Mouse (Mus musculus): Measurements from ENCODE around the gene Ypel4.

The Ypel4 gene

DNA sequence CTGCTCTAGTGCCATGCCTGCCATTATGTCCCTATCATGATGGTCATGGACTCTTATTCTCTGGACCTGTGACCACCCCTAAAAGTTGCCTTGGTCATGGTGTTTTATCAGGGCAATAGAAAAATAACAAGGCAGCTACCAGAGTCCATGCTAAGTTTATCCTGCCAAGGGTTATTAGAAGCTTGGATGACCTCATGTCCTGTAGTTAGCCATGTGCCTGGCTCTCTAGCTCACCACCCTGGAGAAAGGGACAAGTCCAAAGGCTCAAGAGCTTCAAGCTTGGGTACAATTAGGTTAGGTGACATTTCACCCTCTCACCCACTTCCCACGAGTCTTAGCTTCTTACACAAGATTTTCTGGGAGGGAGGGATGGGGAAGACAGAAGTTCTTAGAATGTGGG, 29.0 kb downstream of the Ypel4 start:
- ChIA-PET CTCF (interaction anchor here in 2 of 4 experiments (0.6 to 2.9 kb wide), 7 partner anchors 11 to 119 kb away, joined by 3 to 7 read pairs (median 4); partner anchors contain the start of gene Ube2l6 (in 1 of the 2)), POLR2A (interaction anchor here (0.6 to 23.1 kb wide), 25 partner anchors 9 to 1390 kb away, joined by 3 to 652 read pairs (median 5); partner anchors contain the start of genes Serping1 (in 3 of the 4), Clp1 (in 2 of the 4), Gm19426 (in 2 of the 4) and Ube2l6 (in 1 of the 4))

DNA sequence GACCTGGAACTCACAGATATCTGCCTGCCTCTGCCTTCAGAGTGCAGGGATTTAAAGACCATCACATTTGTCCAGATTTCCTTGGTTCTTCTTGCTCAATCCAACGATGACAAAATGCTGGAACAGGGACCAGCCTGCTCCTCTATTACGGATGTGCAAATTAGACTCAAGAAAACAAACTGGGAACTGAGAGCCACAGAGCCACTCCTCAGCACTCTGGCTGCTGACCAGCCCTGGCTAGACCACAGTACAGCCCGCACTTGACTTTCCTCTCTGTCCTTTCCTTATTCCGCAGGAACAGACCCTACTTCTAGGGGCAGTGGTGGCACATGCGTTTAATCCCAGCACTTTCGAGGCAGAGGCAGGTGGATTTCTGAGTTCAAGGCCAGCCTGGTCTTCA, 36.6 kb downstream of the Ypel4 start:
- ChIA-PET POLR2A (interaction anchor here in 1 of 4 experiments (10.9 kb wide), 1 partner anchor 29 kb away, joined by 267 read pairs; the partner anchor contains the start of genes Gm19426 and Ypel4), CTCF (no interaction called here)

DNA sequence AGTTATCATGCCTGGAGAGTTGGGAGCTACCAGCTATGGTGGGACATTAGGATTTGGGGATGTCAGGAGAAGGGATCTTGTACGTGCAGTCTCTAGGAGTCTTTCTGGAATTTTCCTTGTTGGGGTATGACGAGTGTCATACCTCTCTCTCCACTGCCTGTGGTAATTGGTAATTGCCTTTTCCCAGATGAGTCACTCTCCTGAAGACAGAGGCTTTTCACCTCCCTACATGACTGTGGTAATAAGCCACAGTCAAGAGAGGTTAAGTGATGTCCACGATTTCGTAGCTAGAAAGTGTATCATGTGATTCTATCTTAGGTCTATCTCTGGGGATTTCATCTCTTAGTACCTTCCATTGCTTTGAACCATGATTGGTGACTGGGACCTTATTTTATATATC, 38.6 kb downstream of the Ypel4 start:
- CTCF ChIA-PET = no interaction called here
- POLR2A ChIA-PET = interaction anchor here in 3 of 4 experiments (1.1 to 10.9 kb wide), 9 partner anchors 9 to 66 kb away, joined by 4 to 267 read pairs (median 44); partner anchors contain the start of genes Gm19426 (in 3 of the 3), Slc43a1 (in 1 of the 3) and Ypel4 (in 1 of the 3)

DNA sequence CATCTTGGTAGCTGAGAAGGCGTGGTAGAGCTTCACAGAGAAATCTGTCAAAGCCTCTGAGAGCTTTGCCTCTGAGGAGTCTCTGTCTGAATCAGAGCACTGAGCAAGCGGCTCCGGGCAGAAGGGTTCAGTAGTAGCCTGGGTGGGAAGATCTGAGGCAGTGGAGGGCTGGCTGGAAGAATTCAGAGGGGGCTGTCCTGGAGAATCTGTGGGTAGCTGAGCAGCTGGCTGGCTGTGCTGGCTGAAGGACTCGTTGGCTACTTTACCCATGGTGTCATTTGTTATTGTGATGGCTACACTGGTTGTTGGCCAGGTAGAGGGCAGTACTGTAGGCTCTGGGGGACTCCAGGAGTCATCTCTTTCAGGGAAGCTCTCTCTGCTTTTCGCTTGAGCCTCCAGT, 39.3 kb downstream of the Ypel4 start:
- POLR2A ChIA-PET = interaction anchor here in 3 of 4 experiments (1.1 to 10.9 kb wide), 13 partner anchors 10 to 65 kb away, joined by 3 to 267 read pairs (median 19); partner anchors contain the start of genes Gm19426 (in 3 of the 3), Clp1 (in 1 of the 3), Slc43a1 (in 1 of the 3) and Ypel4 (in 1 of the 3)
- CTCF ChIA-PET = interaction anchor here in 1 of 4 experiments (2.3 kb wide), 1 partner anchor 25 kb away, joined by 16 read pairs; the partner anchor contains the start of gene Ube2l6

DNA sequence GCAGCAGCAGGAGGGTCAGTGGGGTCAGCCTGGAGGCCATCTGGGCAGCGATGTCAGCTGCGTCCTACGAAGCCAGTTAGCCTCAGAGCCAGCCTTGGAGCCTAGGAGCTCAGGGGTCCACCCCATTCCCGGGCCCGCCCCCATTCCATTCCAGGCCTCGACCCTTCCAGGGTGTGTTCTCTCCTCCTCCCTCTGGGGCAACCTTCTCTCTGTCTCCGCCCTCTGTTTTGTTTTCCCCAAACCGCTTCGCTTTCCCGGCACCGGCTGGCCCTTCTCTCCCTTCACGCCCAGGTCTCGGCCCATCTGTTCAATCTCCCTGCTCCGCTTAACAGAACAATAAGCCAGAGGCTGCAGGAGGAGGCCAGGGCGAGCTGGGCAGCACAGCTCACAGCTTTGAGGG, 40.9 kb downstream of the Ypel4 start:
- CTCF ChIA-PET = interaction anchor here in 3 of 4 experiments (0.6 to 2.4 kb wide), 8 partner anchors 10 to 182 kb away, joined by 3 to 16 read pairs (median 6); partner anchors contain the start of gene Ube2l6 (in 2 of the 3)
- POLR2A ChIA-PET = interaction anchor here (0.5 to 10.9 kb wide), 60 partner anchors 8 to 317 kb away, joined by 3 to 267 read pairs (median 5); partner anchors contain the start of genes Gm19426 (in 3 of the 4), Clp1 (in 2 of the 4), Ctnnd1 (in 2 of the 4) and Slc43a1 (in 2 of the 4)

DNA sequence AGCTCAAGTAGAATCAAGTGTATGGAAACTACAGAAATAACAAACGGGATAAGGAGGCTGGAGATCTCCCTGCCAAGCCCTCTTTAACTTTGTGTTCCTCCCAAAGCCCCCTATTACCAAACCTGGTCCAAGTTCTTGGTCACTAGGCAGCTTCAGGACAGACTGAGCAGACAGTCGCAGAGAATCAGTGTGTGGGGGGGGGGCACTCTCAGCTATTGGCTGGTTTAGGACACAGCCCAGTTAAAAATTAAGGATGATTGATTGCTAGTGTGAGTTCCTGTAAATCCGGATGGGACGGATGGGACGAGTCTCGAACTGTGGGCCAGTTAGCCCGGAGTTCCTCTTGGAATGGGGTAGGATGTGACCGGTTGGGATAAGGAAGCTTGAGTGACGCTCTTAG, 41.4 kb downstream of the Ypel4 start, which contains the start of gene Serping1:
Gene Serping1 (minus strand): TSS at position 204 of the 400 bp plus-strand sequence.
- ChIA-PET POLR2A (interaction anchor here (0.5 to 10.9 kb wide), 52 partner anchors 9 to 317 kb away, joined by 3 to 267 read pairs (median 6); partner anchors contain the start of genes Gm19426 (in 3 of the 4), Clp1 (in 2 of the 4), Ctnnd1 (in 2 of the 4) and Slc43a1 (in 2 of the 4)), CTCF (interaction anchor here in 3 of 4 experiments (0.6 to 2.4 kb wide), 8 partner anchors 10 to 181 kb away, joined by 3 to 16 read pairs (median 6); partner anchors contain the start of gene Ube2l6 (in 2 of the 3))

DNA sequence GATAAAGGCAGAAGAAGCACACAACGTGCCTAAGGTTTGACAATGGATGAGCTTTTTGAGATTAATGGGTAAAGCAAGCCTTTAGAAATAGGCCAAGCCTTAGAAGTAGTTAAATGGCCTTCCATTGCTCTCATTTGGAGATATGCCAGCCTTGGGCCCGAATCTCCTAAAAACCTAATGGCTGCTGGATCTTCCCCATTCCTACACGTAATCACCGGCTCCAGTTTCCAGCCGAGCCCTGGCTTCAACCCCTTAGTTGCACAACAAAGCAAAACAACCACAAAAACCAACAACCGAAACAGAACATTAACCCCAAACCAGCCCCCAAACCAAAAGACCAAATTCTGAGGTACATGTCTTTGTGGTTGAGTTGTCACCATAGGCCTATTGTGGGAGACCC, 41.8 kb downstream of the Ypel4 start:
- ChIA-PET POLR2A (interaction anchor here (0.8 to 10.9 kb wide), 33 partner anchors 8 to 125 kb away, joined by 3 to 267 read pairs (median 6); partner anchors contain the start of genes Gm19426 (in 3 of the 4), Ube2l6 (in 2 of the 4), Ypel4 (in 2 of the 4) and Clp1 (in 1 of the 4)), CTCF (interaction anchor here (0.6 to 2.4 kb wide), 6 partner anchors 10 to 139 kb away, joined by 3 to 14 read pairs (median 5); partner anchors contain the start of gene Ube2l6 (in 1 of the 4))

DNA sequence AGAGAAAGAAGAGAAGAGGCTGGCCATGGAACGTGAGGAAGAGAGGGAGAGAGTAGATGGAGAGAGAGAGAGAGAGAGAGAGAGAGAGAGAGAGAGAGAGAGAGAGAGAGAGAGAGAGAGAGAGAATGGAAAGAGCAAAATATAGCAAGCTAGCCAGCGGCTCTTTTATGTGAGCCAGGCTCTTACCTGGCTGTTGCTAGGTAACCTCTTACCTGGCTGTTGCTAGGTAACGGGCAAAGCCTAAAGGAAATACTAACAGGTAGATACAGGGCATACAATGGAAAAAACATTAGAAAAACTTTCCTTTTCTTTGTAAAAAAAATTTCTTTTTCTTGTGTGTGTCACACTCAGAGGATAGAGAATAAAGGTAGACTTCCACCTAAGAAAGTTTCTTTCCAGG, 43.8 kb downstream of the Ypel4 start:
- POLR2A ChIA-PET = interaction anchor here in 3 of 4 experiments (0.7 to 10.9 kb wide), 10 partner anchors 11 to 90 kb away, joined by 3 to 267 read pairs (median 6); partner anchors contain the start of genes Gm19426 (in 2 of the 3), Ypel4 (in 2 of the 3) and Ube2l6 (in 1 of the 3)
- CTCF ChIA-PET = interaction anchor here in 3 of 4 experiments (0.6 to 3.0 kb wide), 4 partner anchors 11 to 282 kb away, joined by 3 to 18 read pairs (median 6); no protein-coding TSS in a partner anchor

DNA sequence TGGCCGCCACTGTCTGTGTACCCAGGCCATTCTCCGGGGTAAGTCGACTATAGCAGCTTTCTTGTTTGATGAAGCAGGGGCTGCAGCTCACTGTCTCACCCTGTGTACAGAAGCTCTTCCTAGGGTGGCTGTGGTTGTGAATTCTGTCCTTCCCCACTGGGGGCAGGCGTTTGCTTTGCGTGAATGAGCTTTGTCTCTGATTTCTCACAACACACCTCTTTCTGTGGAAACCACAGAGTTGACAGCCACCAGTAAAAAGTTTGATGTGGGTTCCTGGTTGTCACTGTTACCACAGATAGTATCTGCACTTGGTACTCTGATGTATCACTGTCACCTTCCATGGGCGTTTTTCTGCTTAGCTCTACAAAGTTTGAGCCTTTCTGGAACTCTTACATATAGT, 45.4 kb downstream of the Ypel4 start:
- ChIA-PET POLR2A (interaction anchor here (0.5 to 10.9 kb wide), 22 partner anchors 11 to 113 kb away, joined by 3 to 267 read pairs (median 4); partner anchors contain the start of genes Gm19426 (in 2 of the 4), Ube2l6 (in 2 of the 4), Ypel4 (in 2 of the 4) and Smtnl1 (in 1 of the 4)), CTCF (interaction anchor here (0.5 to 3.0 kb wide), 26 partner anchors 9 to 257 kb away, joined by 3 to 29 read pairs (median 4); partner anchors contain the start of genes Ube2l6 (in 4 of the 4) and Smtnl1 (in 1 of the 4))

DNA sequence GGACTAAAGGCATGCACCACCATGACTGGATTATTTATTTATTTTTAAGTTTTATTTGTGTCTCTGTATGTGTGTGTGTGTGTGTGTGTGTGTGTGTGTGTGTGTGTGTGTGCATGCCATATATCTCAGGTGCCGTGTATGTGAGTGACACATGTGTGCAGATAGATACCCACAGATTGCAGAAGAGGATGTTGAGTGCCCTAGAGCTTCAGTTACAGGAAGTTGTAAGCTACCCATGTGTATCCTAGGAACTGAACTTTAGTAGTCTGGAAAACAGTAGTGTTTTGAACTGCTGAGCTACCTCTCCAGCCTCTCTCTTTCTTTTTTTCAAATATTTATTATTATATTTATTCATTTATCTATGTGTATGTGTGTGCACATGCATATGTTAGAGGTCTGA, 49.5 kb downstream of the Ypel4 start:
- POLR2A ChIA-PET = interaction anchor here in 2 of 4 experiments (0.8 to 14.9 kb wide), 8 partner anchors 8 to 45 kb away, joined by 3 to 156 read pairs (median 8); partner anchors contain the start of genes Serping1 (in 2 of the 2), Gm19426 (in 1 of the 2), Ube2l6 (in 1 of the 2) and Ypel4 (in 1 of the 2)
- CTCF ChIA-PET = interaction anchor here (0.6 to 1.9 kb wide), 6 partner anchors 15 to 342 kb away, joined by 3 to 9 read pairs (median 4); partner anchors contain the start of gene Ube2l6 (in 2 of the 4)

DNA sequence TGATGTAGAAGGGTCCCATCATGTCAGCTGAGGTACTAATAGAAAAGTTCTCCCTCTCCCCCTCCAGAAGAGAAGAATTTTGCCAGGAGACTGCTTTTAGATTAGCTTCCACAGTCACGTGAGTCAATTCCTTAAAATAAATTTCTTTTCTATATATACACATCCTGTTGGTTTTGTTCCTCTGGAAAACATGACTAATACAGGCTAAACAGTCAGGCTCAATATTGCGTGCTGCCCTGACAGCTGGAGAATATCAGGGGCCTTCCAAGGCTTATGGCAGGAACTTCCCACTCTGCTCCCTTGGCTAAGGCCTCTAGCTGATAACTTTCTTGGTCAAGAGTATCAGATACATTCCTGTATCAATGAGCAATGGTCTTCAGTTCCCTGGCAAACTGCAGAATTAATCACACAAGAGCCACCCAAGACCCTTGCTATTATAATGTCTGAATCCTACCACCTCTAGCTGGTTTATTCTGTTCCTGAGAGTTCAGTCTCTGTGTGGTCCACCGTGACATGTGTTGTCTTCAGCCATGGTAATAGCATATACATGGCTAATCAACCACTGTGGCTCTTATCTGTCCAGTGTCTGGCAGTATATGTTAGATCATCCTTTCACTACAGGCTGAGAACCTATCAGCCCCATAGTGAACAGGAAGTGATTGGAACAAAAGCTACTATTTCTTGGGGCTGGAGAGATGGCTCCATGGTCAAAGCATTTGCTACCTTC, 50.1 kb downstream of the Ypel4 start:
- ChIA-PET POLR2A (interaction anchor here in 3 of 4 experiments (0.6 to 14.9 kb wide), 11 partner anchors 8 to 46 kb away, joined by 3 to 156 read pairs (median 5); partner anchors contain the start of genes Serping1 (in 2 of the 3), Gm19426 (in 1 of the 3), Ube2l6 (in 1 of the 3) and Ypel4 (in 1 of the 3)), CTCF (interaction anchor here (0.6 to 1.9 kb wide), 8 partner anchors 9 to 343 kb away, joined by 3 to 9 read pairs (median 4); partner anchors contain the start of genes Ube2l6 (in 3 of the 4) and Serping1 (in 1 of the 4))

Measured in embryonic stem cell, embryonic (primary cell).